Mouse (Mus musculus): ENCODE results near the gene BC030499.

DNA sequence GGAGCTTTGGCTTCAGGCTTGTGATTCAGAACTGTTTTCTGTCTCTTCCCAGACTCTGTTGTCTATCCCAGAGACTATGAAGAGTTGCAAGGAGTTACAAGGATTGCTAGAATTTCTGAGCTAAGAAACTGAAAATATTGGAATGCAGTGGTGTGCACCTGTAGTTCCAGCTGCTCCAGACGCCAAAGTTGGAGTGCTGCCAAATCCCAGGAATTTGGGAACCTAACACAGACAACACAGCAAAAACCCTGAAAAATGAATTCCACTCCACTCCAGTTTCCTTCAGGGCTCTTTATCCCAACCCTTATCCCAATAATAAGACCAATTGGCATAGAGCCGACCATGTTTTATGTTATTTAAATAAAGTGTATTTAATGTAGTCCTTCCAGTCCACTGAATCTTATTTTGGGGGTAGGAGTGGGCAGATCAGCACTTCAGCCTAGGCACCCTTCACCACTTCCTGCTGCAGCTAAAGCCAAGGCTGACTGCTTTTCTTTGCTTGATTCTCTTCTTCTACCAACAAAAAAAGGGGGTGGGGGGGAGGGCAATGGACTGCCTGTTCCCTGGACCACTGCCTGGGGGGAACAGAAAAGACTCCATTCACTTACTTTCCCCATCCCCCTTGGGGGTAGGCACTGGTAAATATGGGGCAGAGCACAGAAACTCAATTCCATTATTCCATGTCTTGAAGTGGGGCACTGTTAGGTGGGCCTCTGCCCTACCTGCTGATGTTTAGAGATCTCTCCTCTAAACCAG is 31.6 kb downstream of the BC030499 start:
- TF ChIP-seq POLR2A (IDR thresholded peaks at IDR 0.05; ENCODE audit: borderline replicate concordance, extremely low read depth, low read depth, low read length) = no peak
- no peak for TF ChIP-seq CTCF (IDR thresholded peaks at IDR 0.05; ENCODE audit: insufficient read depth, low read length)

Data from lung, adult 2 months (tissue).